ENCODE assay signal across 8 mouse cellular contexts in genomic region chr17:45516488-45516887, GRCm38 (mm10). TPM values are rescaled to one million over a fixed set of nuclear protein-coding genes. Genes with fewer than 3 reads are reported as not detected.
DNase-seq lines count a peak whose midpoint lies in the region; ATAC-seq and TF ChIP-seq lines count a peak whose summit lies in the region.

No protein-coding gene starts in this region.

- peak; percentile 68 to 72 for DNase-seq in CD8-positive naive resting alpha-beta T cell, adult 2 months (ENCODE audit: low read depth in 2 of 2, low spot score in 2 of 2)
- DNase-seq in adrenal gland, postnatal 25 days, result peak; percentile 71
- peak; percentile 77 for DNase-seq in embryonic facial prominence, embryonic 10.5 days (ENCODE audit: low spot score)
- DNase-seq in heart, embryonic 10.5 days (ENCODE audit: low spot score), result peak; percentile 90
- DNase-seq in kidney, postnatal 4 days, result peak; percentile 86 to 87
- peak; percentile 74 for DNase-seq in lung, adult 2 months
- DNase-seq in thymus, postnatal 0 days (ENCODE audit: low spot score), result peak; percentile 72

- H3K36me3 ChIP-seq in embryonic facial prominence, embryonic 10.5 days (replicated peaks), result peaks cover 77% of the 10 kb centered on the region
- peaks cover 51% of the 10 kb centered on the region for H3K36me3 ChIP-seq in heart, embryonic 10.5 days

- no peaks in the 10 kb centered on the region for H3K9me3 ChIP-seq in embryonic facial prominence, embryonic 10.5 days
- no peaks in the 10 kb centered on the region for H3K9me3 ChIP-seq in heart, embryonic 10.5 days

- ATAC-seq in neutrophil, adult 5-6 weeks (ENCODE audit: extremely low read depth, insufficient number of reproducible peaks, low FRiP score, poor library complexity, severe bottlenecking), result peak; percentile 59

- TF ChIP-seq CTCF in lung, adult 2 months (IDR thresholded peaks at IDR 0.05; ENCODE audit: insufficient read depth, low read length), result peak; percentile 65

- H3K27me3 ChIP-seq in embryonic facial prominence, embryonic 10.5 days (replicated peaks; ENCODE audit: low read depth, poor library complexity, severe bottlenecking), result no peaks in the 10 kb centered on the region
- no peaks in the 10 kb centered on the region for H3K27me3 ChIP-seq in heart, embryonic 10.5 days (ENCODE audit: insufficient read depth, poor library complexity, severe bottlenecking)

- no peak overlapping the region for H3K4me3 ChIP-seq in embryonic facial prominence, embryonic 10.5 days
- no peak overlapping the region for H3K4me3 ChIP-seq in heart, embryonic 10.5 days
- no peak overlapping the region for H3K4me3 ChIP-seq in lung, adult 2 months (replicated peaks; ENCODE audit: extremely low read depth, low read depth, low read length)

- no peak for TF ChIP-seq POLR2A in lung, adult 2 months (IDR thresholded peaks at IDR 0.05; ENCODE audit: borderline replicate concordance, extremely low read depth, low read depth, low read length)

- 59% methylated on average over 8 of the region's 8 CpGs for WGBS in embryonic facial prominence, embryonic 10.5 days
- WGBS in heart, embryonic 10.5 days, result 40% methylated on average over 8 of the region's 8 CpGs
- 49% methylated on average over 8 of the region's 8 CpGs for WGBS in lung, adult 2 months

- no peak overlapping the region for H3K27ac ChIP-seq in embryonic facial prominence, embryonic 10.5 days (replicated peaks)
- H3K27ac ChIP-seq in heart, embryonic 10.5 days, result no peak overlapping the region

- H3K4me1 ChIP-seq in embryonic facial prominence, embryonic 10.5 days, result peaks cover 9% of the 10 kb centered on the region; the same call in 1 of the 2 replicates
- H3K4me1 ChIP-seq in heart, embryonic 10.5 days, result peaks cover 54% of the 10 kb centered on the region
- no peaks in the 10 kb centered on the region for H3K4me1 ChIP-seq in lung, adult 2 months (ENCODE audit: control insufficient read depth, insufficient read depth, low read length)

RNA-seq across cellular contexts. Expression of gene Tcte1, which starts 6.7 kb away (rescaled TPM):
- total RNA-seq in adrenal gland, postnatal 25 days (2021), result not detected in 2 replicates
- 1.1 TPM in 2 replicates for polyA plus RNA-seq in embryonic facial prominence, embryonic 10.5 days (2016; fragmentation: Nextera tagmentation; extraction: Ambion mirVana)
- polyA plus RNA-seq in heart, embryonic 10.5 days (2016; fragmentation: Nextera tagmentation; extraction: Ambion mirVana), result 0.36 and 0.80 TPM in 2 replicates
- 10.8 and 11.0 TPM in 2 replicates for polyA plus RNA-seq in lung, adult 2 months (2012; rRNA removed)
- total RNA-seq in neutrophil, adult 5-6 weeks (2017), result not detected in 2 replicates
- polyA plus RNA-seq in thymus, postnatal 0 days (2015; fragmentation: Nextera tagmentation; extraction: Ambion mirVana), result 1.3 and 3.0 TPM in 2 replicates

RNA-seq across cellular contexts. Expression of gene Aars2, which starts 9.8 kb away (rescaled TPM):
- total RNA-seq in adrenal gland, postnatal 25 days (2021), result 17.1 and 19.6 TPM in 2 replicates
- 33.7 and 36.0 TPM in 2 replicates for polyA plus RNA-seq in embryonic facial prominence, embryonic 10.5 days (2016; fragmentation: Nextera tagmentation; extraction: Ambion mirVana)
- polyA plus RNA-seq in heart, embryonic 10.5 days (2016; fragmentation: Nextera tagmentation; extraction: Ambion mirVana), result 28.7 and 30.9 TPM in 2 replicates
- polyA plus RNA-seq in lung, adult 2 months (2012; rRNA removed), result 13.3 and 14.5 TPM in 2 replicates
- 6.9 and 7.8 TPM in 2 replicates for total RNA-seq in neutrophil, adult 5-6 weeks (2017)
- polyA plus RNA-seq in thymus, postnatal 0 days (2015; fragmentation: Nextera tagmentation; extraction: Ambion mirVana), result 26.9 and 27.7 TPM in 2 replicates

RNA-seq across cellular contexts. Expression of gene Tmem151b, which starts 33.0 kb away (rescaled TPM):
- total RNA-seq in adrenal gland, postnatal 25 days (2021), result 0.15 and 0.19 TPM in 2 replicates
- 5.8 and 8.3 TPM in 2 replicates for polyA plus RNA-seq in embryonic facial prominence, embryonic 10.5 days (2016; fragmentation: Nextera tagmentation; extraction: Ambion mirVana)
- polyA plus RNA-seq in heart, embryonic 10.5 days (2016; fragmentation: Nextera tagmentation; extraction: Ambion mirVana), result 0.84 and 1.7 TPM in 2 replicates
- polyA plus RNA-seq in lung, adult 2 months (2012; rRNA removed), result 0.11 and 0.17 TPM in 2 replicates
- 0.12 and 0.23 TPM in 2 replicates for total RNA-seq in neutrophil, adult 5-6 weeks (2017)
- 19.0 and 19.6 TPM in 2 replicates for polyA plus RNA-seq in thymus, postnatal 0 days (2015; fragmentation: Nextera tagmentation; extraction: Ambion mirVana)

RNA-seq across cellular contexts. Expression of gene Nfkbie, which starts 39.0 kb away (rescaled TPM):
- 3.1 and 3.6 TPM in 2 replicates for total RNA-seq in adrenal gland, postnatal 25 days (2021)
- polyA plus RNA-seq in embryonic facial prominence, embryonic 10.5 days (2016; fragmentation: Nextera tagmentation; extraction: Ambion mirVana), result 6.6 and 7.1 TPM in 2 replicates
- 2.8 and 3.7 TPM in 2 replicates for polyA plus RNA-seq in heart, embryonic 10.5 days (2016; fragmentation: Nextera tagmentation; extraction: Ambion mirVana)
- 7.2 and 7.8 TPM in 2 replicates for polyA plus RNA-seq in lung, adult 2 months (2012; rRNA removed)
- total RNA-seq in neutrophil, adult 5-6 weeks (2017), result 51.4 and 59.9 TPM in 2 replicates
- 70.4 and 80.2 TPM in 2 replicates for polyA plus RNA-seq in thymus, postnatal 0 days (2015; fragmentation: Nextera tagmentation; extraction: Ambion mirVana)

RNA-seq across cellular contexts. Expression of gene Spats1, which starts 41.3 kb away (rescaled TPM):
- total RNA-seq in adrenal gland, postnatal 25 days (2021), result 0.24 TPM in 1 of 2 replicates, not detected in the other
- 0.39 and 0.55 TPM in 2 replicates for polyA plus RNA-seq in embryonic facial prominence, embryonic 10.5 days (2016; fragmentation: Nextera tagmentation; extraction: Ambion mirVana)
- 0.34 and 0.57 TPM in 2 replicates for polyA plus RNA-seq in heart, embryonic 10.5 days (2016; fragmentation: Nextera tagmentation; extraction: Ambion mirVana)
- polyA plus RNA-seq in lung, adult 2 months (2012; rRNA removed), result 0.04 TPM in 1 of 2 replicates, not detected in the other
- total RNA-seq in neutrophil, adult 5-6 weeks (2017), result not detected in 2 replicates
- polyA plus RNA-seq in thymus, postnatal 0 days (2015; fragmentation: Nextera tagmentation; extraction: Ambion mirVana), result 0.37 and 0.65 TPM in 2 replicates
